Mouse (Mus musculus) thymus, postnatal 25 days (tissue): ENCODE results near the gene Nagk.
"Not testable (repeated sequence)": the region's sequence is repeated elsewhere in the genome, so short reads cannot be mapped to it uniquely, and the experiment has no call there.

Source experiments
- DNase-seq: peaks from one replicate; pipeline ENCODE4 v3.0.0; 2022

Gene Nagk

DNA sequence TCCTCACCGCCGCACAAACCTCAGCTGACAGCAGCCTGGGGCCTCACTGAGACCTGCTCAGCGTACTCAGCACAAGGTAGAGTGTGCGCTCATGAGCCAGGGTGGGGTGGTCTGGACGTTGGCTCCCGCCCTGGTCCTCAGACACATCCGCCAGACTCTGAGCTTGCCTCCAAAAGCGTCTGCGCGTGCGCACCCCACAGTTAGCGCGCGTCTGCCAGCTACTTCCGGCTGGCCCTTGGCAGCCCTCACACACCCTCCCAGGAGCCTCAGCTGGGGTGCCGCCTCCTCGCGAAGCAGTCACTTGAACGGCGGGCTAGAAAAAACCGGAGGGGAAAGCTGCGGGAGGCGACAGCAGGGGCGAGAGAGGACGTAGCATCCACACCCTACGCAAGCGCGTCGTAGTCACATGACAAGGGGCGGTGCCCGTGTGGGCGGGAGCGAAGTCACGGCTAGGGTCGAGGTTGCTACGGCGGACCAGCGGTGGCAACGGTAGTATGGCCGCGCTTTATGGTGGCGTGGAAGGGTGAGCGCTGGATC lies at the start of gene Nagk:
Gene Nagk, plus strand, starts transcription at position 223 of the 537 bp plus-strand sequence.
- peak; percentile 95 for DNase-seq

DNA sequence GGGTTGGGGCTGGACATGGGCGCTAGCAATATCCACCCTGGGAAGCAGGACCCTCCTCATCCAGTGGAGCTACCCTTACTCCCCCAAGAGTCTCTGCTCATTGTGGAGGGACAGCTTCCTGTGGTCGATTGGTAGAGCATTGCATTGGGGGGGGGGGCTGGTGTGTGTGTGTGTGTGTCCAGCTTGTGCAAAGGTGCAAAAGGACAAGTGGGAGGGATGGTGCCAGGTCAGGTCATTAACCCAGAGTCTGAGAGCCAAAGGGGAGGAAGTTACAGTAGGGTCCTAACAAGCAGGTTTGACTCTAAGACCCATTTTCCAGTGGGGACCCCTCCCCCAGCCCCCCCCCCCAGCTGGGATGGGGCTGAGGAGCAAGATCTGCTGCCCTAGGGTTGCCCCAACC lies 49.3 kb upstream of the Nagk start:
- DNase-seq: no peak

DNA sequence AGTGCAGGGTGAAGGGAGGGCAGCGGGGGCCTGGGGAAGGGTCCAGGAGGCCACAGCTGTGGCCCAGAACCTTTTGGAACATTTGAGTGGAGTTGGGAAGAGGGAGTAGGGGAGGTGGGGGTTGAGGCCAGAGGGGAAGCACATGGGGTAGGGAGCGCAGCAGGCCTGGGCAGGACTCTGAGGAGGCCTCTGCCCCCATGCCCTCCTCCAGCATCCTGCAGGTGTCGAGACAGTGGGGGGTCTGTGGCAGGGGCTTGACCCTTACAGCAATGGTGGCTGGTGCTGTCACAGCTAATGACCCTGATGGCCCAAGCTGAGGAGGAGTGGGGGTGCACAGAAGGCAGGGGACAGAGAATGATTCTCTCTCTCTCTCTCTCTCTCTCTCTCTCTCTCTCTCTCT lies 45.5 kb upstream of the Nagk start:
- no peak for DNase-seq

DNA sequence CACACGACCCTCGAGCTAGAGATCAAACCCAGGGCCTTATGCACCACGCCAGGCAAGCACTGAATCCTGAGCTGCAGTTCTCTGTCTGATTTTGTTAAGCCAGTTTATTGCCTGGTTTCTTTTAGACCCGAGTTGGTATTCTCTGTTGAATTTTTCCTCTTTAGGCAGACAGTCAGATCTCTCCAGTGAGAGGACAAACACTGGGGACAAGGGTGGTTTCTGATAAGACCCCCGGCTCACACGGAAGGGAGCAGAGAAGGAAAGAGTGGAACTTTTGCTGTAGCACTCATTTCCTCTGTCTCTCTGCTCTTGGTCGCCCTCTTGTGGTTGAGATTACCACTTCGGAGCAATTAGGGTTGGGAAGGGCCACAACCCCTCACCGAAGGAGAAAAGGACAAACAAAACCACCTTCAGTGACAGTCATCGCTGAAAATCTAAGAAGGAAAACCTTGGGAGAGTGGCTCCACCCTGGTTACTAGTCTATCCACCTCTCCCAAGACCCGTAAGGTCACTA lies 44.6 kb upstream of the Nagk start:
- DNase-seq: peak; percentile 67

DNA sequence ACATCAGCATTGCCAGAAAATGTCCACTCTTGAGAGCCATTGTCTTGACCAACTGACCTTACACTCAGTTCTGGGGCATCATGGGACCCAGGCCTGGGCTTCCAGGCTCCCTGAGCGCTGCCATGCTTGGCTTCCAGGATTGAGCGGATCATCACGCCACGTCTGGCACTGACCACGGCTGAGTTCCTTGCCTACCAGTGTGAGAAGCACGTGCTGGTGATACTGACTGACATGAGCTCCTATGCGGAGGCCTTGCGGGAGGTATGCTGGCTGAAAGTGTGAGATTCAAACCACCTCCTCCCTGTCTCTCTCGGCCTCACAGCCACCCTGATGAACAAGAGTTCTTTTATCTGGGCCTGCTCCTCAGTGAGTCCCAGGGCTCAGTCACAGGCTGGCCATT lies 38.7 kb upstream of the Nagk start:
- no peak for DNase-seq

DNA sequence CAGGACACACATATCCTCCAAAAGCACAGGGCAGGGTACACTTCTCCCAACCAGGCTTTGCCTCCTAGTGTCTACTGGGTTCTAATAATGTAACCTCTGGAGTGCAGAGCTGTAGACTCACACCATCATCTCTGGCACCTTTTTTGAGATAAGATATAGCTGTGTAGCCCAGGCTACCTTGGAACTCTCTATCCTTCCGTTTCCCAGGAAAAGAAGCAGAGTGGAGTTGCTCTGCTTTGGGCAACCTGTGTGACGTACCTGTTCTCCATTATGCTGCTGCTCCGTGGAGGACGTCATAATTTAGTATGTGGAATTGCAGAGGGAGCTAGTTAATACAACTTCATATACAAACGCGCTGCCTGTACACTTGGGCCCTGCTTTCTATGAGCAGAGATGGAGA lies 32.4 kb upstream of the Nagk start, which contains the start of gene Ankrd53:
Gene Ankrd53, plus strand, starts transcription at position 301 of the 400 bp plus-strand sequence.
- DNase-seq: no peak

DNA sequence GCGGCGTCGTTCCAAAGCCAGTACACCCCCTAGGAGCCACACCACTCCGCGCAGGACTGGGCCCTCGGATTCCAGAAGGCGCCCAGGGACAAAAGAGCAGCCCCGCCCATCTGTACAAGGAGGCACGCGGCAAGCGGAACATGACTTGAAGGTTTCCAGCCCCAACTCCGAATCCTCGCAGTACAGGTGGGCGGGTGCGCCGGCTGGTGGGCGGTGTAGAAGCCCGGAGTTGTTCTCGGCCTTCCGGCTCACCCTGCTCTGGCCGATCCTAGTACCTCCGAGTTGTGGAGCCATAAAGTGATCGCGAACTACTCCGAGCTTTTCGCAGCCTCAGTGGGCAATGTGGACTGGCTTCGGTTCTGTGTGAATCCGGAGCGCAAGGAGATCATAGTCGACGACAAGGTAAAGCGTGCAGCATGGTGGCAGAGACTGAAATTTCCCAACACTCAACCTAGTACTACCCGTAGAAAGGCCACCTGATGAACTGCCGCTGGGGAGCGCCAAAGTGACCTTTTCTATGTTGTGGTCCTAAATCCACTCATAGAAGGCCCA lies 31.8 kb upstream of the Nagk start:
- DNase-seq: peak; percentile 36

DNA sequence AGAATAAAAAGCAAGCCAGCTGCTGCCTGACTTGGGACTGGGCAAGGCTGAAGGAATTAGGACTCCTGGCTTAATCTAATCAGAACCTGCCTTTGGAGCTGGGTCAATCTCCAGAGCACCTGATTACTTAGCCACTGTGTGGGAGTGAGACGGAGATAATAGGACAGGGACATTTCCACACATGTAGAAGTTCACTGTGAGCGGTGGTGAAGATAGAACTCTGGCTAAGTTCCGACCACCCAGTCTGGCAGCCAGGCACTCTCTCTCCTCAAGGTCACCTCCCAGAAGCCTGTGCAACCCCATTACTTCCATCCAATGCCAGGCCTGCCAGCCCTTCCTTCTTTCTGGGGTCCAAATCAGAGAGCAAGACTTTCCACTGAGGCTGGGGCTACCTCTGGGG lies 27.8 kb upstream of the Nagk start:
- no peak for DNase-seq

DNA sequence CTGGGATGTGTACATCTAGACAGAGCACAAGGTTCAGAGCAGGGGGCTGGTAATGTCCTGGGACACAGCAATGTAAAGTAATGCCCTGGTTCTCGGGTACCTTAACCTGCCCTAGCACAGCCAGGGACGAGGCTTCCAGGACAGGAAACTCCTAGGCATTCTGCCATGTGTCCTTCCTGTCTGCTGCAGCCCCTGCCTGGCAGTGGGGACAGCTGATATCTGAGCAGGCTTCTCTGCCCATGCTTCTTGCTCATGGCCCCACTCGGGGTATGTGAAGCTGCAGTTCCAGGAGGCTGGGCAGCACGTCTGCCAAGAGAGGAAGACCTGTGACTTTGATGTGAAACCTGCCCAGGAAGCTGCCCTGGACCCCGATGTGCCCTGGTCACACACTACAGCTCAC lies 26.3 kb upstream of the Nagk start:
- no peak for DNase-seq

DNA sequence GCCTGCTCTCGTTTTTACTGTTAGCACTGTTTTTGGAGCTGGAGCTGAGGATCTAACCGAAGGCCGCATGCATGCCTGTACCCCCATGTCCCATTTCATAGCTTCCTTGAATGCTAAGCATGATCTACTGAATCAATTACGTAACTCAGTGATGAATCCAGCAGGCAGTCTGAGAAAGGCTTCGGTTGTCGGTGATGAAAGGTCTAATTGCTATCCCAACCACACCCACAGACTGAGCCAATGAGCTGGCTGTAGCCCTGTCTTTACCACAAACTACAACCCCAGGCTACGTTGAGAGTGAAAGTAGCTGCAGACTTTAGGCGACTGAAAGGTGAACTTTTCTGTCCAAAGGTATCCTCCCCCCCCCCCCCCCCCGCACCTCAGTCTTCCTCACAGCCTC lies 20.7 kb upstream of the Nagk start:
- DNase-seq: no peak

DNA sequence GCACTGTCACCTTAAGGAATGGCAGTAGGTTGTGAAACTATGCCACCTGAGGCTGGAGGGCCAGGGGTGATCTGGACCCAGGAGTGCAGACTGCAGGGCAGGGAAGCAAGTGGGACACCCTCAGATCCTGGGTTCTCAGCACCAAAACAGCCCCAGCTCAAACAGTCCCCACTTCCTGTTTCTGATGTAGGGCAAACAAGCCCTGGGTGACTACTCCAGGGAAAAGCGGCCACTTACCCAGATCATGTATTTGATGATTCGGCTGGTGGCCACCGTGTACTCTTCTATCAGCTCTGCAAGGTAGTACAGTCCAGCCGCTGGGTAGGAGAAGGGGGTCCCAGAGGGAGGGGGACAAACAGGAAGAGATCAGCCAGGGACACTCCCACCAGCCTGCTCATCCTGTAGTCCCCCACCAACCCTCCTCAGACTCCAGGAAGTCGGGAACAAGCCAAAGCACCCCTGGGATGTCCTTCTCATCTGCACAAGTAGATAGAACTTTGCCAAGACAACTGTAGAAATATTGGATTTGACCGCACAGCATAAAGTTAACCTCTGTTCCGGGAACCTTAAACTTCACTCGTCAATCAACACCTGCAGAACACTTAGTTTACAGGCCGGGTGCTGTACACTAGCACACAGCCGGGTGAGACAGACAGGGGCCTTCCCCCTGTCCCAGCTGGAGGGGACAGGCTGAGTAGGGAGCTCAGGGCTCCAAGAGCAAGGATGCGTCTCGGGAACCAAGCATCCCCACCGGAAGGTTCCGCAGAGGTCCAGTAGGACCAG lies 19.8 kb upstream of the Nagk start:
- peak; percentile 60 for DNase-seq

DNA sequence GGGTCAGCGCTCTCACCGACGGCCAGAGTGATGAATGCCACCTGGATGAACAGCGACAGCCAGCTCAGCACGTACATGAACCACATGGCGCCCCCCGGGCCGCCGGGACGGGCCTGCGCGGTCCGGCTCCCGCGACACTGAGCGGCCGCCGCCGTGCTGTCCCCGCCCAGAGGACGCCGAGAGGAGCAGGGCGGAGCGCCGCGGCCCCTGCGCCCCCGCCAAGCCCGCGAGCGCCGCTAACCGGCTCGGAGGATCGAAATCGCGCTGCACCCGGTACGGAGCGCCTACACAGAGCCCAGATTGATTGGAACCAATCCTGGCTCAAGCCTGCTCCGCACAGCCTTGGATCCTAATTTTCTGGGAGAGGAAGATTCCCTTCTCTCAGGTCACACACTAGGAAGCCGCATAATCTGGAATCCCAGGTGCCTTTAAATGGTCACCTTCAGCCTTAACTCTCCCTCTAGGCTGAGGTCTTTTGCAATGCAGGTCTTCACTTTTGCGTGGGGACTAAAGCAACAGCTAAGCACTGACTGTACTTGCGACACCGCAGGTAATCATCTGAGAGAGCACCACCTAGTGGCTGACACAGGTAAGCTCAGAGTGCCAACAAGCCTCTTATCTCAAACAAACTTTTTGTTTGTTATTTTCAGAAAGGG lies 19.0 kb upstream of the Nagk start, which contains the start of gene Tex261:
Gene Tex261, minus strand, starts transcription at position 176 of the 656 bp plus-strand sequence.
- DNase-seq: peak; percentile 90

DNA sequence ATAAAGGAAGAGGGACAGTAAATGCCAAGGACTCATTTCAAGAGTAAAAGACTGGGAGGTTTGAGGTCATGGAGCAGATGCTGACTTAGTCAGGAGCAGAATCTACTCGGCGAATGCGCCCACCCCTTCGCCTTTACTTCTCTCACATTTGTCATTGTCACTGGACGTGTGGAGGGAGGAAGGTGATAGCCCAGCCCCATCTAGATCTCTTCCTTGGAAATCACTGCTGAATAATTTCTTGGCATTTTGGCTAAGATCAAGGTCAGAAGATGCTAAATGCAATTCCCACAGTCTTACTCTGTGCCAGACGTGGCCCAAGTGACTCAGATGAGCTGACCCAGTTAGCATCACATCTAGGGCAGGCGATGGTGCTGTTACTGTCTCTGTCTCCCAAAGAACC lies 16.5 kb upstream of the Nagk start:
- no peak for DNase-seq

DNA sequence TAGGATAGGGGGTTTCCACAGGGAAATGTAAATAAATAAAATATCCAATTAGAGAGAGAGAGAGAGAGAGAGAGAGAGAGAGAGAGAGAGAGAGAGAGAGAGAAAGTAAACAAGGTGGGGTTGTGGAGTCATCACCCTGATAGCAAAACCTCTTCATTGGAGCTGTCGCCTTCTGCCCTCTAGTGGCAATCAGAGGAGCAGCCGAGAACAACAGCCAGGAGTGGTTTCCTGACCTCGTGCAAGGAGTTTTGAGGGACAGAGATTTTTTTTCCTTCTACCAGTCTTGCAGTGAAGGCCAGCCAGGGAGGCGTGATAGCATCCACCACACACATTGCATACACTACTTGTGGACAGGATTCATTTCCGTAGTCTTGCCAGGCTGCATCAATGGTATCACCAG lies 15.8 kb upstream of the Nagk start:
- DNase-seq: peak; percentile 60

DNA sequence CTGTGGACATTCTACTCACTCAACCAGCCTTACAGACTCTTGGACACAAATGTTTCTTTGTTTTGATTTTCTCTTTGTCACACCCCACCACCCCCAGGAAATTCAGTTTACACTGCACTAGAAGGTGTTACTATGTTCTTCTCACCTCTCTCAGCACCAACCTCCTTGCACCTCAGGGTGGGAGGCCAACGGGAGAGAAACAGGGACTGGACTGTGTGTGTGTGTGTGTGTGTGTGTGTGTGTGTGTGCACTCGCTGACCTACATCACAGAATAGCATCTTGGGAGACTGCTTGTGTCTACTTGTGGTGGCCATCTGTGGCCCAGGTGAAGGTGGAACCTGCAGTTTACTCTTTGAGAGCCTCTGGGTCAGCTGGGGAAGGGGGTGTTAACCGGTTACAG lies 8.4 kb upstream of the Nagk start:
- no peak for DNase-seq

DNA sequence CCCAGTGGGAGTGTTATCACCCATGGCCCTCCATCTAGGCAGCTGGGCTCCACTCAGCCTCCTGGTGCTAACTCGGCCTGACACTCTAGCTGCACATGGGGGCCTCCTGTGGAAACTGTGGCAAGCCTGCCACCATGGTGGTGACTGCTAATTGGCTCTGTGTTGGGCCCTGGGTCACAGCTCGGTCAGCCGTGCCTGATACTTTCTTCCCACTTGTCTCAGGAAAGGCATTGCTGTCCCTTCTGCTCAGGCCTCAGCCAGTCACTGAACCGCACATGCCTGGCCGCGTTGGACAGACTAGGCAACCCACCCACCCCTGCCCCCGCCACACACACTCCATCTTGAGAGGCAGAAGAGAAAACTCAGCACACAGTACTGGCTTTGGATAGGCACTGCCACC lies 6.2 kb upstream of the Nagk start:
- no peak for DNase-seq

DNA sequence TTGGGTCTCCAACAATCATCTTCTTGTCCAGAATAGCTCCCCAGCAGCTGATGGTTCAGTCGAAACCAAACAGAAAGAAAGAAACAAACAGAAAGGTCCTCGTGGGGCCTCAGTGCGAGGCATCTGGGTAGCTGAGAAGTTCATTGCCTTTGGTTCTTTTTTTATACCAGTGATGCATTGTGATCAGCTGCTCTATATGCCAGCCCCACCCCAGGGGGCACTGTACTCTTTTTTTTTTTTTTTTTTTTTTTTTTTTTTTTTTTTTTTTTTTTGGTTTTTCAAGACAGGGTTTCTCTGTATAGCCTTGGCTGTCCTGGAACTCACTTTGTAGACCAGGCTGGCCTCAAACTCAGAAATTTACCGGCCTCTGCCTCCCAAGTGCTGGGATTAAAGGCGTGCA lies 4.2 kb upstream of the Nagk start:
- not testable (repeated sequence) for DNase-seq

DNA sequence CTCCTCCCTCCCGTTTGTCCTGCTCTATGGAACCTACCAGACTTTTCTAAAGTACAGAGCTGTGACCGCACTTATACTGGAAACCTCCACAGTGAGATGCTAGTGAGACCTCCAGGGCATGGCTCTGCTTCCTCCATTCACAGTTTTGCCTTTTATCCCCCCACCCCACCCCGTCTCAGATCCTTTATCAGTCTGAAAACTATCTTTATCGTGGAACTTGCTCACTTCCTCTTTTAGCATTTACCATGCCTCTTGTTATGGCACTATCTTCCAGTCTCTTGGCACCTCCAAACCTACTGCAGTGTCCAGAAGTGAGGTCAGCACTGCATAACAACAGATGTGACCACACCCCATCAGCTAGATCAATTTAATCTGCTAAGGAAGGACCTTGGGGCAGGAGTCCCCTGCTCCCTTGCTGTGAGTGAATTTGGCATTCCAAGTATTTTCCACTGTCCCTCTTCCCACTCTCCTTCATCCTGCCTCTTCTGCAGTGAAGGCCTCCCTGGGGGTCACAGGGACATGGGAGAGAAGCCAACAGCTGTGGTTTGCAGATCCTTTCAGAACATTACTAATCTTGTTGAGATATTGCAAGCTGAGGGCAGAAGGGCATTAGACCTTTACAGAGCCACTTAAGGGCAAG lies 3.4 kb upstream of the Nagk start:
- DNase-seq: no peak

DNA sequence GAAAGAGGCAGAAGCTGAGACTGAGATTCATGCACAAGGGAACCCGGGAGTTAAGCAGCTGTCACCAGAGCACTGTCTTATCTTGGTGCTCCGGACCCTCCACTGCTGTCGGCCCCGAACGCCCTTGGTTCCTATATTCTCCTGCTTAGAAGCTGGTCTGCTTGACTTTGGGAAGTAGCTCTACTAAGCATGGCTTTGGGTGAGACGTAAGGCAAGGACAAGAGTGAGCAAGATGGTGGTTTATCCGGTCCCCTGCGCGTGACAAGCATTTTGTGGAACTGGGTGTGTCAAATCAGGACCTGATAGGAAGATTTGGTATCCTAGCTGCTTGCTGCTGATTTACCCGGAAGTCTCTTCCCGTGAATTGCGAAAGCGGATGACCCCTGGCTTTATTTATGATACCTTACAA lies 714 bp downstream of the Nagk start:
- DNase-seq: no peak

DNA sequence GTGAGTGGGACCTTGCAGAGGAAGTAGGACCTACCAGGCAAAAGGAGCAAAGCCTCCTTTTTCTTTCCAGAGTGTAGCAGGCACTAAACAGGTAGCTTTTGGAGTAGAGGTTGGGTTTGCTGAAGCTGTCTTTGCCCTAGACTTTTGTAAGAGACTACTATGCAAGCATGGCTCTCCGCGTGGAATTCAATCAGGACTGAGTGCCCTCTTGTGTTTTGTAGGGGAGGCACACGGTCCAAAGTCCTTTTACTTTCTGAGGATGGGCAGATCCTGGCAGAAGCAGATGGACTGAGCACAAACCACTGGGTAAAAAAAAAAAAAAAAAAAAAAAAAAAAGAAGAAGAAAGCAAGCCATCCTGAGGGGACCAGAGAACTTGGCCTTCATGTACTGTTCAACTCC lies 1.9 kb downstream of the Nagk start:
- DNase-seq: no peak

DNA sequence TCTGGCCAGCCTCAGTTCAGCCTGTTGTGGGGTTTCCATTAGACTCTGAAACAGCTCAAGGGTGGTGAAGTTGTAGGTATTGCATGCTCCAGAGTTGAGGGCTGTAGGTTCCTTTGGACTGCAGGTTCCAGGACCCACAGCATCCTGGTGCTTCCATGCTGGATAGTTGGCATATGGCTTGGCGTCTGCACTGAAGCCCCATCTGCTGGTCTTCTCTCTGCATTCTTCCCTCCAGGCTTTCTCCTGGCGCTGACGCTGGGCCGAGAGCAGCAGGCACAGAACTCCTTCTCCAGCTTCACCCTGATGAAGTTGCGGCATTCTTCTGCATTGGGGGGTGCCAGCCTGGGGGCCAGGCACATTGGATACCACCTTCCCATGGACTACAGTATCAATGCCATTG lies 7.3 kb downstream of the Nagk start:
- DNase-seq: no peak

DNA sequence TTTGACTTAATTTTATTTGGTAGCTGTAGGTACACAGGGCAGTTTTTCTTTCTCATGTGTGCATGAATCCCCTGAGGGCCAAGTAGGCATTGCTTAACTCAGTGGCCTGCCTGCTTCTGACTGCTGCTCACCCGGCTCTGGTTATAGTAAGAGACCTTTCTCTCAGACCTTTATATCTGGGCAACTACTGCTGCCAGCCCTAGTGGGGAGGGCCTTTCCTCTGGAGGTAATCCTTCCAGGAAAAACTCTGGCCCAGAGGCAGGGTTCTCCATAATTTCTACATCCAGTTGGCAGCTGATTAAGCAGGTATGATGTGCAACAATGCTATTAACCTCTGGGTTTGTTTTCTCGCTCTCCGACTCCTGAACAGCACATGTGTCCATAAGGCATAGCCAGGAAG lies 8.1 kb downstream of the Nagk start:
- no peak for DNase-seq

DNA sequence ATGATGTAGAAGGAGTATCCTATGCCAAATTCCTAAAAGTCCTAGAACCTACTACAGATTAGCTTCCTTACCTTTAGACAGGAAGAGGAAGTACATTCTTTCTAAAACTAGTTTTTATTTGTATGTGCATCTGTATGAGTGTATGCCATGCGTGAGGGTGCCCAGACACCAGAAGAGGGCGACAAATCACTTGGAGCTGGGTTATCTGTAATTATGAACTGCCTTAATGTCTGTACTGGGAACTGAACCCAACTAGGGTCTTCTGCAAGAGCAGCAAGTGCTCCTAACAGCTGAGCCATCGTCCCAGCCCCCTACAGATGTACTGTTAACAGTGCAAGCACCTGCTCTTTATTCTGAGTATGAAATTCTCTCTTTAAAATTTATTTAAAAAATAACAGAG lies 21.0 kb downstream of the Nagk start:
- no peak for DNase-seq
